Mouse (Mus musculus) ES-E14 (cell line): Measurements from ENCODE around the gene Mrpl28.

ENCODE experiments used
- CHD2 ChIP-seq: IDR thresholded peaks from 2 replicates; pipeline ENCODE4 v1.6.1; 2014; ENCODE audit warnings: mild to moderate bottlenecking, low read depth, low read length, inconsistent platforms
- HCFC1 ChIP-seq: IDR thresholded peaks from 2 replicates; pipeline ENCODE4 v1.6.1; 2012; ENCODE audit warnings: low read length, inconsistent platforms, borderline replicate concordance; ENCODE audit not compliant: insufficient read depth
- MAFK ChIP-seq: IDR thresholded peaks from 2 replicates; pipeline ENCODE4 v1.6.1; 2014; ENCODE audit warnings: mild to moderate bottlenecking, low read depth, low read length, inconsistent platforms; ENCODE audit not compliant: insufficient read depth
- ZNF384 ChIP-seq: IDR thresholded peaks from 2 replicates; pipeline ENCODE4 v1.6.1; 2012; ENCODE audit warnings: low read depth, low read length, inconsistent platforms

DNA sequence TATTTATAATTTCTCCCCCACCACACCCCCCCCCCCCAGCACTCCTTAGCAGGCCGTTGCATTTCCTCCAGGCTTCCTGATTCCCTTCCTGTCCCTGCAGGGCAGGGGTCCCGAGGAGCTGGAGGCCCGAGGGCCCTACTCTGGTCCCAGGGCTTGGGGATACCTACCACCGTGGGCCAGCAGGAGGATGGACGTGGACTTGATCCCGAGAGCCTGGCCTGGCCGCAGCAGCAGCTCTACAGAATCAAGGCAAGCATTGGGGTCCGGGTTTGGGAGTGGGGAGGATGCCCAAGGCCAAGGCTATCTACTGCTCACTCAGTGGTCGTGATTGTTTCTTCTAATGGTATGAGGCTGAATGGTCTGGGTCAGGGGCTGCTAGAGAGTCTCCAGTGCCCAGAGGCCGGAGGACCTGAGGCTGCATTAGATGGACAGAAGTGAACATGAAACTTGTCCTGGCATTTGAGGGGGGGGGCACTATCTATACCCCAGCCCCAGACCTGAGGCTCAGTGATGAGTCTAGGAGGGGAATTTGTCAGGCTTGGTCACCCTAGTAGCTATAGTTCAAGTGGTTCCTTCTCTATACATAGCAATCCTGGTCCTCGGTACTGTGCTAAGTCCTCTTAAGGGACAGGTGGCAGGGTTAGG, 13.9 kb downstream of the Mrpl28 start:
- TF ChIP-seq MAFK (no peak), HCFC1 (no peak), CHD2 (no peak), ZNF384 (no peak)
